Mouse (Mus musculus) testis, adult 2 months (tissue): ENCODE data around the gene Actr1a.

Experiments
- CTCF ChIP-seq: fragments of 200-500 bp; IDR thresholded peaks from 2 replicates; pipeline ENCODE4 v1.5.1; 2012; ENCODE audit warnings: low read depth, mild to moderate bottlenecking, inconsistent platforms, low read length, moderate library complexity; ENCODE audit not compliant: control insufficient read depth, insufficient read depth, insufficient replicate concordance
- POLR2A ChIP-seq: fragments of 200-500 bp; IDR thresholded peaks from 2 replicates; pipeline ENCODE4 v1.6.1; 2012; ENCODE audit warnings: low read depth, mild to moderate bottlenecking, inconsistent platforms, low read length, moderate library complexity; ENCODE audit not compliant: control insufficient read depth

GRCm38 (mm10) chr19:46443509-46443908 is 48.0 kb upstream of the Actr1a start:
- TF ChIP-seq CTCF: no peak
- TF ChIP-seq POLR2A: no peak
